Mouse (Mus musculus): ENCODE data around the gene Gpr27. TPM values are rescaled to one million over a fixed set of nuclear protein-coding genes. Genes with fewer than 3 reads are reported as not detected.

Gene Gpr27
- polyA plus RNA-seq, 1 experiment from 2014 or later: 4.5 TPM

GRCm38 (mm10) chr6:99660443-99660842 is 32.0 kb upstream of the Gpr27 start:
- H3K27ac ChIP-seq: no peak overlapping the region
- WGBS: 28% methylated on average over 3 of the region's 3 CpGs
- no peaks in the 10 kb centered on the region for H3K9me3 ChIP-seq
- no peak for ATAC-seq (ENCODE audit: insufficient number of reproducible peaks, insufficient read depth, low FRiP score, low TSS enrichment, low read depth)
- H3K27me3 ChIP-seq: 0 out of 2 replicates have a peak, but pooled peaks cover 6% of the 10 kb centered on the region
- H3K4me1 ChIP-seq (replicated peaks): peaks cover 15% of the 10 kb centered on the region
- no peak overlapping the region for H3K4me3 ChIP-seq (replicated peaks)
- no peak overlapping the region for H3K4me2 ChIP-seq
- no peaks in the 10 kb centered on the region for H3K36me3 ChIP-seq
- H3K9ac ChIP-seq (replicated peaks): no peak overlapping the region

GRCm38 (mm10) chr6:99663232-99663631 is 29.2 kb upstream of the Gpr27 start:
- no peak for ATAC-seq (ENCODE audit: insufficient number of reproducible peaks, insufficient read depth, low FRiP score, low TSS enrichment, low read depth)
- Histone ChIP-seq H3K9me3 (no peaks in the 10 kb centered on the region), H3K36me3 (no peaks in the 10 kb centered on the region), H3K4me3 (replicated peaks) (no peak overlapping the region), H3K4me1 (replicated peaks) (peaks cover 20% of the 10 kb centered on the region), H3K9ac (replicated peaks) (no peak overlapping the region), H3K27me3 (0 out of 2 replicates have a peak, but pooled peaks cover 6% of the 10 kb centered on the region), H3K27ac (no peak overlapping the region), H3K4me2 (no peak overlapping the region)
- WGBS: 80% methylated on average over 8 of the region's 8 CpGs

GRCm38 (mm10) chr6:99665457-99666317 is 26.8 kb upstream of the Gpr27 start:
- Histone ChIP-seq H3K9ac (replicated peaks) (peak overlapping the region; percentile 89), H3K9me3 (no peaks in the 10 kb centered on the region), H3K4me3 (replicated peaks) (peak overlapping the region; percentile 85), H3K4me2 (peak overlapping the region; percentile 88), H3K27ac (peak overlapping the region; percentile 73), H3K27me3 (0 out of 2 replicates have a peak, but pooled peaks cover 6% of the 10 kb centered on the region), H3K4me1 (replicated peaks) (peaks cover 26% of the 10 kb centered on the region), H3K36me3 (no peaks in the 10 kb centered on the region)
- no peak for ATAC-seq (ENCODE audit: insufficient number of reproducible peaks, insufficient read depth, low FRiP score, low TSS enrichment, low read depth)
- 31% methylated on average over 16 of the region's 16 CpGs for WGBS

GRCm38 (mm10) chr6:99666318-99667171 is 25.9 kb upstream of the Gpr27 start, which contains the start of the genes Eif4e3 and Gm20696:
Eif4e3 (minus strand) TSS chr6:99666771.
Gm20696 (minus strand) TSS chr6:99666797.
- H3K9me3 ChIP-seq: no peaks in the 10 kb centered on the region
- WGBS: under 1% methylated on average over 59 of the region's 75 CpGs
- ATAC-seq (ENCODE audit: insufficient number of reproducible peaks, insufficient read depth, low FRiP score, low TSS enrichment, low read depth): peak; percentile 57; the same call in 1 of the 2 replicates
- peak within 1 kb of the TSS; percentile 88 for H3K4me2 ChIP-seq
- H3K9ac ChIP-seq (replicated peaks): peak within 1 kb of the TSS; percentile 89
- H3K4me1 ChIP-seq (replicated peaks): peaks cover 26% of the 10 kb centered on the region
- 0 out of 2 replicates have a peak, but pooled peaks cover 6% of the 10 kb centered on the region for H3K27me3 ChIP-seq
- H3K36me3 ChIP-seq: no peaks in the 10 kb centered on the region
- peak within 1 kb of the TSS; percentile 73 for H3K27ac ChIP-seq
- H3K4me3 ChIP-seq (replicated peaks): peak within 1 kb of the TSS; percentile 85

- Histone ChIP-seq H3K4me1 (replicated peaks) (peaks cover 26% of the 10 kb centered on the region), H3K9me3 (no peaks in the 10 kb centered on the region), H3K27ac (peak overlapping the region; percentile 73), H3K36me3 (no peaks in the 10 kb centered on the region), H3K27me3 (0 out of 2 replicates have a peak, but pooled peaks cover 6% of the 10 kb centered on the region), H3K4me3 (replicated peaks) (peak overlapping the region; percentile 85), H3K4me2 (peak overlapping the region; percentile 88), H3K9ac (replicated peaks) (no peak overlapping the region; the same call in 1 of the 2 replicates)
- WGBS: 16% methylated on average over 8 of the region's 8 CpGs
- ATAC-seq (ENCODE audit: insufficient number of reproducible peaks, insufficient read depth, low FRiP score, low TSS enrichment, low read depth): no peak
Observed at GRCm38 (mm10) chr6:99667290-99667689, 25.2 kb upstream of the Gpr27 start.

- Histone ChIP-seq H3K9me3 (no peaks in the 10 kb centered on the region), H3K4me2 (no peak overlapping the region), H3K36me3 (no peaks in the 10 kb centered on the region), H3K9ac (replicated peaks) (no peak overlapping the region), H3K27ac (no peak overlapping the region), H3K4me3 (replicated peaks) (no peak overlapping the region), H3K27me3 (0 out of 2 replicates have a peak, but pooled peaks cover under 1% of the 10 kb centered on the region), H3K4me1 (replicated peaks) (peaks cover 20% of the 10 kb centered on the region)
- ATAC-seq (ENCODE audit: insufficient number of reproducible peaks, insufficient read depth, low FRiP score, low TSS enrichment, low read depth): no peak
- 31% methylated on average over 5 of the region's 5 CpGs for WGBS
Observed at GRCm38 (mm10) chr6:99669481-99670325, 22.8 kb upstream of the Gpr27 start.

- Histone ChIP-seq H3K4me1 (replicated peaks) (peaks cover 19% of the 10 kb centered on the region), H3K27ac (no peak overlapping the region), H3K4me2 (no peak overlapping the region), H3K4me3 (replicated peaks) (no peak overlapping the region), H3K36me3 (no peaks in the 10 kb centered on the region), H3K9ac (replicated peaks) (no peak overlapping the region), H3K9me3 (no peaks in the 10 kb centered on the region), H3K27me3 (no peaks in the 10 kb centered on the region)
- WGBS: 79% methylated on average over 7 of the region's 7 CpGs
- ATAC-seq (ENCODE audit: insufficient number of reproducible peaks, insufficient read depth, low FRiP score, low TSS enrichment, low read depth): no peak; the same call in 1 of the 2 replicates
Observed at GRCm38 (mm10) chr6:99670481-99671119, 21.9 kb upstream of the Gpr27 start.

- WGBS: 71% methylated on average over 3 of the region's 3 CpGs
Observed at GRCm38 (mm10) chr6:99671768-99672167, 20.7 kb upstream of the Gpr27 start.

GRCm38 (mm10) chr6:99674482-99674881 is 18.0 kb upstream of the Gpr27 start:
- Histone ChIP-seq H3K27me3 (no peaks in the 10 kb centered on the region; the same call in 1 of the 2 replicates), H3K9ac (replicated peaks) (no peak overlapping the region), H3K27ac (no peak overlapping the region), H3K4me2 (no peak overlapping the region), H3K4me1 (replicated peaks) (peaks cover 6% of the 10 kb centered on the region; the same call in 1 of the 2 replicates), H3K4me3 (replicated peaks) (no peak overlapping the region), H3K36me3 (no peaks in the 10 kb centered on the region), H3K9me3 (no peaks in the 10 kb centered on the region)
- 82% methylated on average over 4 of the region's 4 CpGs for WGBS
- no peak for ATAC-seq (ENCODE audit: insufficient number of reproducible peaks, insufficient read depth, low FRiP score, low TSS enrichment, low read depth)

More at GRCm38 (mm10) chr6:99671768-99672167, 20.7 kb upstream of the Gpr27 start:
- Histone ChIP-seq H3K36me3 (no peaks in the 10 kb centered on the region), H3K27me3 (no peaks in the 10 kb centered on the region), H3K9ac (replicated peaks) (no peak overlapping the region), H3K9me3 (no peaks in the 10 kb centered on the region), H3K4me2 (no peak overlapping the region), H3K4me3 (replicated peaks) (no peak overlapping the region), H3K4me1 (replicated peaks) (peaks cover 19% of the 10 kb centered on the region), H3K27ac (no peak overlapping the region)
- ATAC-seq (ENCODE audit: insufficient number of reproducible peaks, insufficient read depth, low FRiP score, low TSS enrichment, low read depth): no peak

- H3K9ac ChIP-seq (replicated peaks): no peak overlapping the region
- no peak overlapping the region for H3K4me3 ChIP-seq (replicated peaks)
- no peak overlapping the region for H3K27ac ChIP-seq
- WGBS: 88% methylated on average over 8 of the region's 8 CpGs
- no peaks in the 10 kb centered on the region; the same call in 1 of the 2 replicates for H3K27me3 ChIP-seq
- no peaks in the 10 kb centered on the region for H3K9me3 ChIP-seq
- no peak overlapping the region for H3K4me2 ChIP-seq
- no peaks in the 10 kb centered on the region for H3K36me3 ChIP-seq
- H3K4me1 ChIP-seq (replicated peaks): no peaks in the 10 kb centered on the region
- no peak for ATAC-seq (ENCODE audit: insufficient number of reproducible peaks, insufficient read depth, low FRiP score, low TSS enrichment, low read depth)
Observed at GRCm38 (mm10) chr6:99677325-99677724, 15.2 kb upstream of the Gpr27 start.
